Mouse (Mus musculus): ENCODE data around the gene Rassf1.

Gene Rassf1

DNA sequence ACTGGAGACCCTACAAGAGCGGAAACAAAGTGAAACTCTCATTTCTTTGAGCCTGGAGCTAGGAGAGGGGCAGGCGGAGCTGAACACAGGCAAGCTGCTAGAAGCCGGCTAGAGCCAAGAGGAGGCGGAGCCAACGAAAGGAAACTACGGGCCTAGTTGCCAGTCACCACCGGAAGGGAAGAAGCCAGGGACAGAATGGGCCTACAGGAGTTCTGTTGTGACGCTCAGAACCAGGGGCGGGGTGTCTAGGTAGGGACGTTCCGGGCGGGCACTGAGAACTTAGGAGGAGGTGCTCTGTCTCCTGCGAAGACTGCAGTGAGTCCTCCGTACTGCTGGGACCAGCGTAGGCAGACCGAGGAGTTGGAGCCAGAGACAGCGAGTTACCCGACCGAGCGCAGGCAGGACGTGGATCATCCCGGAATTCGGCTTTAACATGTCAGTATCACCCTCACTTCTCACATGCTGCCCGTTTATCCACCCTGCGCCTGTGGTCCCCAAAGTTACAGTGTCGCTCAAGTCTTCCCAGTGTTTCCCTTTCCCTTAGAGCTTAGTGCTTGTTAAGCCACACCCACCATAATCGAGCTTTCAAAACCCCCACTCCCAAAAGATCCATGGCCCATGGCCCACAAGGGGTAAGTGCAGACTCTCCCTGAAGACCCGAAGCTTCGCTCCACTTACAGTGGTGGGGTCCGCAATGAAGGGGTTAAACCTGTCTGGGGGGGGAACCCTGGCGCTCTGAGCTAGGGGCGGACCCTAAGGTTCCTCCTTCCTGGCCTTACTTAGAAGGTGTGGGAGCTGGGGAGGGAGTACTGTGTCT, 29.4 kb downstream of the Rassf1 start, which contains the start of gene Hyal3:
Gene Hyal3 (plus strand): TSS at position 318 of the 817 bp plus-strand sequence.
- DNase-seq (ENCODE audit: low read depth, low spot score), result no peak

DNA sequence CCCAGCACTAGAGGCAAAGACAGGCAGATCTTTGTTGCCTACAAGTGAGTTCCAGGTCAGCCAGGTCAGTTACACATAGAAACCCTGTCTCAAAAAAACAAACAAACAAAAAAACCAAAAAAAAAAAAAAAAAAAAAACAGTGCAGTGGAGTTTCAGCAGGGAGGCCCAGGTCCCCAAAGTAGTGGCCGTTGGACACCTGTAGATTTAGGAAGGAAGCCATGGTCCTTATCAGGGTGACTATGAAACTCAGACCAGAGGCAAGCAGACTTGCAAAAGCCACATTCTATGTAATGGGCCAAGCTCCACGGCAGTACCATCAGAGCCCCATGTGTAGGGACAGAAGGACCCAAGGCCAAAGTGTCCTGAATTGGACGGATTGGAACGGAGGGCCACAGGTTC, 30.2 kb downstream of the Rassf1 start:
- no peak for DNase-seq (ENCODE audit: low read depth, low spot score)

DNA sequence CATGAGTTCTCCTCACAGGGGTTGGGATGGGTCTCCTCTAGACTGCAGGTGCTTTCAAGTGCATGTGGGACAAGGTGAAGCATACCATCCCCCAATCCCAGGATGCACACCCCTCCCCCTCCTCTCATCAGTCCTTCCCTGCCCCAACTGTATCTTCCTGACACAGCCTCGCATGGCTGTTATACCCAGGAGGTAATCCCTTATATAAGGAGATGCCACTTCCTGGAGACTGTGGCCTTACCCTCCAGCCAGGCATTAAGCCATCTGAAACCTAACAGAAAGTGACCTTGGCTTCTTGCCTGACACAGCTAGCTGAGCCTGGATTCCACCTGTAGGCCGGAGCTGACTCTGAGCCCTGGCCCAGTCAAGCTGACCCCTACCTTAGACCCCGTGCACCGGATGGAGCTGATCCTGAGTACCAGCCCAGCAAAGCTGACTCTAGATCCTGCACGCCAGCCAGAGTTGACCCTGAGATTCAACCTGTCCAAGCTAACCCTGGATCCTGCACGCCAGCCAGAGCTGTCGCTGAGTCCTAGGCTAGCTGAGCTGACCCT, 31.2 kb downstream of the Rassf1 start:
- DNase-seq (ENCODE audit: low read depth, low spot score), result no peak

DNA sequence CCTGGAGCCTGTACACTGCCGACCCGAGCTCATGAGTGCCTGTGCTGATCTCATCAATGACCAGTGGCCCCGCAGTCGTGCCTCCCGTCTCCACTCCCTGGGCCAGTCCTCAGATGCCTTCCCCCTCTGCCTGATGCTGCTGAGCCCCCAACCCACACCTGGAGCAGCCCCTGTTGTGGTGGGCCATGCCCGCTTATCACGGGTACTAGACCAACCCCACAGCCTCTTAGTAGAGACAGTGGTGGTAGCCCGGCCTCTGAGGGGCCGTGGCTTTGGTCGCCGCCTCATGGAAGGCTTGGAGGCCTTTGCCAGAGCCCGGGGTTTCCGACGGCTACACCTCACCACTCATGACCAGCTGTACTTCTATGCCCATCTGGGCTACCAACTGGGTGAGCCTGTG, 31.8 kb downstream of the Rassf1 start:
- no peak for DNase-seq (ENCODE audit: low read depth, low spot score)

DNA sequence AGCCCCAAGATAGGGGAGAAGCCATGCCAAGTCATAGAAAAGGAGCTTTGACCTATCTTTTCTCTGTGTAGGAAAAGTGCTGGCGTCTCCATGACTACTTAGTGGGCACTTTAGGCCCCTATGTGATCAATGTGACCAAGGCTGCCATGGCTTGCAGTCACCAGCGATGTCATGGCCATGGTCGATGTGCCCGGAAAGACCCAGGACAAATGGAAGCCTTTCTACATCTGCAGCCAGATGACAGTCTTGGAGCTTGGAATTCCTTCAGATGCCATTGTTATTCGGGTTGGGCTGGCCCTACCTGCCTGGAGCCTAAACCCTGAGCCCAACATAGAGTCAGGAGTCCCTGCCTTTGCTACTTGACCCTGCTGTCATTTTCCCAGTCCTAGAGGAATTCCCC, 35.1 kb downstream of the Rassf1 start:
- DNase-seq (ENCODE audit: low read depth, low spot score), result no peak

DNA sequence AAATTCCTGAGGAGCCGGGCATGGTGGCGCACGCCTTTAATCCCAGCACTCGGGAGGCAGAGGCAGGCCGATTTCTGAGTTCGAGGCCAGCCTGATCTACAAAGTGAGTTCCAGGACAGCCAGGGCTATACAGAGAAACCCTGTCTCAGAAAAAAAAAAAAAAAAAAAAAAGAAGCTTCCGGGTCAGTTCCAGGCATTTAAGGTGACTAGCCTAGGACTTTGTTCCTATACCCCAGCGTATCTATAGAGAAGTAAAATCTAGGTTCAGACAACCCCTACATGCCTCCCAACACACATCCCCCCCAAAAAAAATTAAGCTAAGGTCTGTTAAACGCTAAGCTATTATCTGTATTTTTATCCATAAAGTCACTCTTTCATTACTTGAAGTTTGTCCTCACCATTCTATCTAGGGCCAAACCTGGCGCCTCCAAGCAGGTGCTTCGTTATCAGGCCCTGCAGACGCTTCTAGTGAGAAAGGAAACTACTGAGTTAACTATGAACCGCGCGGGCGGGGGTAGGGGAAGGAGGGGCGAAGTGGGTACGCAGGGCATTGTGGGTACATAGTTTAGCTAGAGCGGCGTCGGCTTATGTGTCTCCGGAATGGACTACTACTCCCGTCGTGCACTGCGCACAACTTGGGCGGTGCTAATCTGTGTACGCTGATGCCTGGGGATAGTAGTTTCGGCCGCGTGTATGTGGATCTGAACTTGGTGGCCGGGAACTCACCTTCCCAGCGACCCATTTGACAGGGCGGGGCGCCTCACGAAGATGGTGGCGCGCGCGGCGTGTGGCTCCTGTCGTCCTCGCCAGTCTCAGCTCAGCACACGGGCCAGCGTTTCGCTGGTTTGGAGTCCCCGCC, 35.8 kb downstream of the Rassf1 start, which contains the start of gene Ifrd2:
Gene Ifrd2 (plus strand): TSS at position 669 of the 859 bp plus-strand sequence.
- DNase-seq (ENCODE audit: low read depth, low spot score), result peak; percentile 95

DNA sequence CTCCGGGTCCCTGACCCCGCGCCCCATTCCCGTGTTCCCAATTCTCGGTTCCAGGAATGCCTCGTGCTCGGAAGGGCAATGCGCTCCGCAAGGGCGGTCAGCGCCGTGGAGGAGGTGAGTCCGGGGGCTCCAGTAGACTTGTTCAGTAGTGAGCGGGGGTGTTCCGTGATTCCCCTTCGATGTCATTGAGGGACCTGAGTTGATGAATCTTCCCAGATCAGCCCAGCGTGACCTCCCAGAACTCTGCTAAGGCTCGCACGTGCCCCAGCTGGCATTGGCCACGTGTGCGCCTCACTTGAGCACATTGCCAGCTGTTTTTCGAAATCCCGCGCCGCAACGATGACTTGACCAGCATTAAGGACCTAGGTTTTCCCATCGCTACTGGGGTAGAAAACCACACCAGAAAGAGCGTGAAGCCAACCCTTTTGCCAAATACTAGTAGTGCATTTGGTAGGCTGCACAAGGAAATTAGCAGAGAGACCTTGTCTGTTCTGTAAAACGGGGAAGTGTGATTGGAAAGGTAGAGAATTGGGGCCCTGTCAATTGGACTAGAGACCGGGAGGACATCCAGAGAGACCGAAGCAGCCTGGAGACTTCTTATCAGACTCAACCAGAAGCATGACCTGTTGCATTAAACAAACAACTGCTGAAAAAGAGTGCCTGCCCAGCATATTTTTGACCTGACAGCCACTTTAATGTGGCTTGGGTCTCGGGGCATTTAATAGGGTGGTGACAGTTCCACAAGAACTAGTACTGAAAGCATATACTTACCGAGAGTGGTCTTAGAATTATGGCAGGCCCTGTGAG, 36.7 kb downstream of the Rassf1 start:
- no peak for DNase-seq (ENCODE audit: low read depth, low spot score)

DNA sequence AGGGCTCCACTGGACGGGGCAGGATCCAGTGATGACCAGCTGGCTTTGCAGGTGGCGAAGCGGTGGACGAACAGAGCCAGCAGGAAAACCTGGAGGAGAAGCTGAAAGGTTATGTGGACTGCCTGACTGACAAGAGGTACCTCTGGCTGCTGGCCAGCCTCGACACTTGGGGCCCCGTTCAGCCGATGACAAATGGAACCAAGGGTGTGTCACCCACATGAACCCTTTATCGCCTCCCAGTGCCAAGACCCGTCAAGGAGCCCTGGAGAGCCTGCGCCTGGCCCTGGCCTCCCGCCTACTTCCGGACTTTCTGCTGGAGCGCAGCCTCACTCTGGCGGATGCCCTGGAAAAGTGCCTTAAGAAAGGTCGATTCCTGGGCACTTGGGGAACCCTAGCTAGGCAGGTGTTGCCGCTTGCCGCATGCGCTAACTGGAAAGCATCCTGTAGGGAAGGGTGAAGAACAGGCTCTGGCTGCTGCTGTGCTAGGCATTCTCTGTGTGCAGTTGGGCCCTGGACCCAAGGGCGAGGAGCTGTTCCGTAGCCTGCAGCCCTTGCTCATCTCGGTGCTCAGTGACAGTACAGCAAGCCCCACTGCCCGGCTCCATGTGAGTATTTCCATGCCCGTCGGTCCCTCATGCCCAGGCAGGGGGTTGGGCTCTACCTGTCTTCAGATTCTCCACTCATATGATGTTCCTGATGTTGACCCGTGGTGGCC, 38.9 kb downstream of the Rassf1 start:
- DNase-seq (ENCODE audit: low read depth, low spot score), result no peak

DNA sequence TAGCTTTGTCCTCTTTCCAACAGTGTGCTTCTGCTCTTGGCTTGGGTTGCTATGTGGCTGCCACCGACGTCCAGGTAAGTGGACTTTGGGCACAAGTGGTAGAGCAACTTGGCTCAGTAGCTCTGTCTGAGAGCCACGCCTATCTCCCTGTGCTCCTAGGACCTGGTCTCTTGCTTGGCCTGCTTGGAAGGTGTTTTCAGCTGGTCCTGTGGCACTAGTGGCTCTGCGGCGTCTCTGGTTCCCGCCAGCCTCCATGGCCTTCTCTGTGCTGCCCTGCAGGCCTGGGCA, 39.4 kb downstream of the Rassf1 start:
- no peak for DNase-seq (ENCODE audit: low read depth, low spot score)

DNA sequence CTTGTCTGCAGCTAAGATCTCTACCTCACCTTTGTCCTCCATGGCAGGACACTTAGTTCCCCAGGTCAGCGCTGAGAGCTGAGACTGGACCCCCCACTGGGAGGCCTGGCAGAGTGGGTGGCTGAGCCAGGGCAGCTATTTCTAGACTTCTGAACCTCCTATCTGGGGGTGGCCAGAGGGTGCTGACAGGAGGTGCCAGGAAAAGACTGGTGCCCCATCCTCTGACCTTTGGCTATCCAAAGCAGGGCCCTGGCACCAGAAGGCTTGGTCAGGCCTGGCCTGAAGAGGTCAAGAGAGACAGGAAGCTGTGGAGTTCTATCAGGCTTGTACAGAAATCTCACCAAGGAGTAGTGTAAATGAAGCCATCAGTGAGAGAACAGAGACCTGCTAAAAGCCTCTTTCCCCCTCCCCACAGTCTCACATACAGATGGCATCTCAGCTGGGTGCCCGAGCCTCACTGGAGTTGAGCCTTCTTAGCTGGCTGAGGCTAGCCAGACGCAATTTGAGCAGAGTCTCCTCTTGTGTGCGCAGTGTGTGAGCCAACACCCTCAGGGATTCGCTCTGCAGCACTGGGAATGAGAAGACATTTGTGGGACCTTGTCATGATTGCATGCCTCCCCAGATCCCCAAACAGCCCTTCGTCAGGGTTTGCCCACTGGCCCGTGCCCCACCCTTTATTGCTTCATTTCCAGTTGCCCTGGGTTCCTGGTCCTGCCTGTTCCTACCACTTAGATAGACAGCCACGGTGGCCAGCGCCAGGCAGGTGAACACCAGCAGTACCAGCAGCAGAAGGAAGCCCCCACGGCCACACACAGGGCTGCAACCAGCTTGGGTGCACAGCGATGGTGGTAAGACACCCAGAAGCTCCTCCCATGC, 42.0 kb downstream of the Rassf1 start:
- DNase-seq (ENCODE audit: low read depth, low spot score), result no peak

DNA sequence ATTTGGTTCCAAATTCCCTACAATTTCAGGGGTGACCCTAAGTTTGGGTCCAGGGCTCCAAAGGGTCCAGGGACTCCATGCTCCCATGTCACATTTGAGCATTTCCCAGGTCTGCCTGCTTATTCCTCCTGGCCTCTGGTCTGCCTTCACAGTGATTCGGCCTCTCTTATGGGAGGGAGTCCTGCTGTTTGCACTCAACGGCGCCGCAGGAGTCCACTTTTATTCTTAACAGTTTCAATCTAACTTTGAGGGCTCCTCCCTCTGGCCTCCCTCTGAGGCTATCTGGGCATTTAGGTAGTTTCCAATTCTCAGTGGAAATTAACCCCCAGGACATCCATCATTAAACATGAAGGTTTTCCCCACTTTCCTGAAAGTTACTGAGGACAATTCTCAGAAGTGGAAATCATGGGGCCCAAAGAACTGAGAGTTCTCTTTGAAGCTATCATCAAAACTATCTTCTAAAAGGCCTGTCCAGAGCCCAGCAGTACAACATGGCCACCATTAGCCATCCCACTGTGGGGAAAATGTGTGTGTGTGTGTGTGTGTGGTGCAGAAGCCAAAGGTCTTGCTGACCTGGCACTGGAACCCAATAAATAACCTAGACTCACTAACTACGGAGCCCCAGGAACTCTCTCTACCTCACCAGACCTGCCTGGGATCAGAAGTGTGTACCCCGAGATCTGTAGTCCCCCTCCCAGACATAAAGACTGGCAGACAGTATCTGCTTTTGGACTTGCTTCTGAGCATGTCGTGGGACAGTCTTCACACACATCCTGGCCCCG, 43.1 kb downstream of the Rassf1 start:
- DNase-seq (ENCODE audit: low read depth, low spot score), result no peak

DNA sequence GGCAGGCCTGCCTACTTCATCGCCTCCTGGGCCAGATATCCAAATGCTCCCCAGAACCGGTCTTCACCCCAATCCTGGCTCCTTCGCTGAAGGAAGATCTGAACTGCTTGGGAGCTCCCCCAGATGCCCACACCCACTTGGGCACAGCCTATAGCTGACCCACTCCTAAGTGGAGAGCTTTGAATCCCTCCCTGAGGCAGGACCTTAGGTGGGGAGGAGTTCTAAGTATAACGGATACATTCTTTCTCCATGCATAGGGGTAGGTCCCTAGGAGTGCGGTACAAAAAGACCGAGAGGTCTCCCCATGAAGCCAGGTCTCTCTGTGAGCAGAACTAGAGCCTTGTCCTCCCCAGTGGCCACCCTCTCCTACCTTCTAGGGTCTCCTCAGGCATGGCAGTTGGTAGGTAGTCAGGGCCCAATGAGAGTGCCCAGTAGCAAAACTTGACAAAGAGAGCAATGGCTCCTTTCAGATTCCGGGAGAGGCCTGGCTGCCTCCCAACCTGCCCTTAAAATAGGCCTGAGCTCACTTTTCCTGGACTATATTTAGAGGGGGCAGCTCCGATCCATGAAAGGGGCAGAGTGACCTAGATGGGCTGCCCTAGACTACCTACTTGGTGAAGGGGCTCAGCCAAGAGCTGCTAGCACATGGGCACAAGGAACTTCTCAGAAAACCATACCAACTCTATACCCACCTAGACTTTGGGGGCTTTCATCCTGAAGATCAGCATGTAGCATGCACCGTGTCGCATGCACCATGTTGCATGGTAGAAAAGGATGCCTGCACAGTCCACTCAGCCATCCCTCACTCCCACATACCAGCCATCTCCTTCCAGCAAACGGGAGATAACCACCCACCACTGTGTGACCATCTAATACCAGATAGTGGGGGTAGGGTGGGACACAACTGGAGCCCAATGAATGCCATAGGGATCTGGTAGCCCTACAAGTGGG, 45.5 kb downstream of the Rassf1 start:
- DNase-seq (ENCODE audit: low read depth, low spot score), result no peak

DNA sequence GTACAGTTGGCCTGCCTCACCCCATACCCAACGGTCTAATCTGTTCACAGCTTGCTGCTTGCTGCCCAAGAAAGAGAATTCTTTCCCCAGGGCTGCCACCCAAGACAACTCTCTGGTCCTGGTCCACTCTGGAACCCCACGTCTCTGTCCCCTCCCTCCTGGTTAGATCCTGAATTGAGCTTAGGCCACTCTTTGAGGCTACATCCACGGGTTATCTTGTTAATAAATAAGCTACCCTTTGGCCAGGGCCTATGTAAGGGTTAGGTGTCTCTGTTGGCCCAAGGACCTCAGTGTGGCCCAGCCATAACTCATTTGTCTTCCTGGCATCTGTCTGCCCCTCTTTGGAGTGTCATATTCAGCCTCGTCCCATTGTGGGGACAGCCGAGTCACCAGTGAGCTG, 47.0 kb downstream of the Rassf1 start:
- no peak for DNase-seq (ENCODE audit: low read depth, low spot score)

DNA sequence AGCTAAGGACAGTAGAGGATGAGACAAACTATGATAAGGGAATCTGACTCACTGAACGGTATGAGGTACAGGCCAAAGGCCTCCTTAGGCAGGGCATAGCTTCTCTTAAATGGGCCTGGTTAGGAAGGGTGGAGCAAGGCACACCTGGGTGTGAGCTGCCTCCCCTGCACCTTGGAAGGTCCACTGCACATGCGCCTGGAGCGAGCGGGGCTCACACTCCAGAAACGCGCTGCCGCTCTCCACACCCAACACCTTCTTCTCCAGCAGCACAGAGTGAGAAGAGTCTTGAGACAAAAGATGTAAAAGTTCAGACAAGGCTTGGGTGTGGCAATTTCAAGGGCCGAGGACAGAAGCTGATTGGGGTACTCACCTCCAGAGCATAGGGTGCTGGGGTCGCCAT, 48.1 kb downstream of the Rassf1 start:
- no peak for DNase-seq (ENCODE audit: low read depth, low spot score)

DNA sequence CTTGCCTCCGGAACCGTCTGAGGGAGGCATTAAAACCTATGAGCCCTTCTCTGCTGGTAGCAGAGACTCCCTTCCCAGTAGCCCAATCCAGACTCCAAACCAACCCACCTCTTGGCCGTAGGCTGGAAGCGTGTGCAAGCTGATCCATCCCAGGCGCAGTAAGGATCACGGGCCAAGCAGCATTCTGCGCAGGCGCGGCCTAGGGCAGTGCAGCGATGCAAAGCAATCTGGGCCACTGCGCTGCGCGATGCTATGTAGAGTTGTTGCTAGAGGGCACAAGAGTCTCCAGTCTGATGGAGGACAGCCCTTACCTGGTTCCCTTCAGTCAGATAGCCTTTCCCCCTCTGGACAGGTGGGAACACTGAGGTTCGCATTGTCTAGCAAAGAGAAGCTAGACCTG, 48.5 kb downstream of the Rassf1 start:
- no peak for DNase-seq (ENCODE audit: low read depth, low spot score)

DNA sequence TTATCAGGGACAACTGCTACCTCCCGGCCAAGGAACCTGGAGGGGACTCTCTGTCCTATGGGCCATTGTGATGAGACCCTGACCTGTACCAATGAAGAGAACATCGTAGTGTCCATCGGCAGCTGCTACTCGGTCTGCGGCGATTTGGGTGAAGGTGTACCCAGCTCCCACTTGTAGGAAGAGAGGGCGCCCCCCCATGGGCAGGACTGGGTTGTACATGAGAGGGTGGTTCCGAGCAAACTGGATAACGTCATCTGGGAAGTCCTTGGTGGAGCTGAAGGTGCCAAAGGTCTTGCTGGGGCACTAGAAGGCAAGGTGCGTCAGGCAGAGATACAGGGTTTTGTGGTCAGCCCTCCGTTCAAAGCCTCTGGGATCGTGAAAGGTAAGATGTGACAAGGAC, 49.4 kb downstream of the Rassf1 start:
- no peak for DNase-seq (ENCODE audit: low read depth, low spot score)

DNA sequence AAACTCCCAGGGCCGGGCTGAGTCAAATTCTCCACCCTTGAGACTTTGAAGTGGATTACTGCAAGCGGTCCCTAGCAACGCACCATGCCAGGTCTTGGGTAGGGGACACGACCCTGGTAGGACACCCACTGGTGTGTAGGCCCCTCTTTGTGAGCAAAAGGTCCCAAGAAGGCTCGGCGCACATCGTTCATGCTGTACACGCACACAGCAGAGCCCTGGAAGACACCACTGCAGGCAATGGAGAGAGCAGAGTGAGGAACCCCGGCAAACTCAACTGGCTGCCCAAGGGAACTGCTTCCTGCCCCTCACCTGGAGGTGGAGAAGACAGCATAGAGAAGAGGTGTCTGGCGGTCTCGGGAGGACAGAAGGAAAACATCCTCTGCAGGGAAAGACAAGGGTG, 49.9 kb downstream of the Rassf1 start:
- DNase-seq (ENCODE audit: low read depth, low spot score), result no peak

DNA sequence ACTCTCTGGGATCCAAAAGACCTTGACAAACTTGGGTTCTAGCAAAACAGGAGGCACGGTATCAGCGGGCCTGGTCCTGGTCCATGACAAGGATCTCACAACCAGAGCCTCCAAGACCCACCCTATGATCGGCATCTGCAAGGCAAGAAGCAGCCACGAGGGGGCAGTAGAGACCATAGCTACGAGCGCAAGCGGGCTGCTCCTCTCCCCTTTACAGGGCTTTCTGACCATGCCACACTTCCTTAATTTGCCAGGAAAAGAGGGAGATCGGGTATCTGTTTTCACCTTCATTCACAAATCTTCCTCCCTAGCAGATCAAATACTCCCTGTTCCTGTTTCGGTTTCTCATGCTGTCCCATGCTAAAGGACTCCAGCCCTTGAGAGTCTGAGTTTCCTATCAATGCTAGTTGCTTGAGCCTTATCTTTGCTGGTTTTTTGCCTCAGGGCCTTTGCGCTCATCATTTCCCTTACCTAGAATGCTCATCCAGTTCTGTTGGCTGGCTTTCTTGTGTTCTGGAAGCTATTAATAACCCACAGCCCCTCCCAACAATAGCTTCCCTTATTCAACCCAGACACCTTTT, 50.8 kb downstream of the Rassf1 start:
- DNase-seq (ENCODE audit: low read depth, low spot score), result peak; percentile 71

Measured in retina, adult 2 months (tissue).